Mouse (Mus musculus) cerebellum, adult 2 months (tissue): ENCODE results near the gene Rrm1. TPM values are rescaled to one million over a fixed set of nuclear protein-coding genes. Genes with fewer than 3 reads are reported as not detected.

ENCODE experiments used
- DNase-seq, 2 experiments: peaks; one replicate each; pipeline ENCODE4 v3.0.0; 2021
- H3K27ac ChIP-seq: fragments of 200-500 bp; 2 replicates; pipeline ENCODE4 v1.5.1; 2012; ENCODE audit warnings: low read length, control low read depth, inconsistent platforms; ENCODE audit not compliant: insufficient read depth
- H3K27me3 ChIP-seq: fragments of 200-500 bp; 2 replicates; pipeline ENCODE4 v1.6.1; 2012; ENCODE audit warnings: inconsistent platforms, mild to moderate bottlenecking, low read length, moderate library complexity; ENCODE audit not compliant: control insufficient read depth, insufficient read depth
- H3K4me1 ChIP-seq: fragments of 200-500 bp; 2 replicates; pipeline ENCODE4 v1.6.1; 2011; ENCODE audit warnings: low read length; ENCODE audit not compliant: control insufficient read depth, insufficient read depth
- H3K4me3 ChIP-seq: fragments of 200-500 bp; replicated peaks from 2 replicates; pipeline ENCODE3; 2011; ENCODE audit warnings: mild to moderate bottlenecking, low read depth, low read length, control low read depth; ENCODE audit not compliant: insufficient read depth
- CTCF ChIP-seq: fragments of 200-500 bp; IDR thresholded peaks from 2 replicates; pipeline ENCODE4 v1.5.1; 2011; ENCODE audit warnings: low read depth, mild to moderate bottlenecking, control low read depth, low read length, moderate library complexity, borderline replicate concordance; ENCODE audit not compliant: insufficient read depth
- POLR2A ChIP-seq: fragments of 200-500 bp; IDR thresholded peaks from 2 replicates; pipeline ENCODE4 v1.6.1; 2011; ENCODE audit warnings: low read length, control low read depth, borderline replicate concordance; ENCODE audit not compliant: insufficient read depth
- WGBS: fragments of 180-500 bp; shearing (Covaris S2); methylation state at CpG from one replicate; pipeline ENCODE4 v1.1.7; 2018; 5-methylcytosine and 5-hydroxymethylcytosine counted together
- polyA plus RNA-seq: library from polyadenylated mRNA; depleted of rRNA; stranded (reverse); fragments of >200 nt; gene quantifications from 2 replicates; pipeline ENCODE4 v1.2.3, GENCODE M21; 2012

Rrm1 gene
- polyA plus RNA-seq, 1 experiment, result 20.0 TPM

DNA sequence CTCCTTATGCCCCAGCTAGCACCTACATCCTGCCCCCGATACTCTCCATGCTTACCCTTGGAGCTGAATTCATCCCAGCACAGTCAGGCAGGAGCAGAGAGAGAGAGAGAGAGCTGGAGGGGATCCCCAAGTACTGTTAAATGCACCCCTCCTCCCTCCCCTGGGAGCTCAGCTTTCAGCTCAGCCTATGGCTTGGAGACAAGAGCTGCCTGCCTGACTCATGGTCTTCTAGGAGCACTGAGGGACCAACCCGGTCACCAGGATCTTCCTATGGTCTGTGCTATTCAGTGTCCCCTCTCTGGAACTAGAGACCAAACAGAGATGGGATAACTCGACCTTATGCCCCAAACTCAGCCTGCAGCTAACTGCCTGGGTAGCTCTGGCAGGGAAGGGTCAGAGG, 58.0 kb downstream of the Rrm1 start, which contains the start of gene Olfr545:
Gene Olfr545 (minus strand): TSS at position 101 of the 400 bp plus-strand sequence.
- TF ChIP-seq CTCF (no peak), POLR2A (no peak)
- no peak for DNase-seq
- Histone ChIP-seq H3K4me3 (no peak within 1 kb of the TSS), H3K4me1 (peaks cover 2% of the 10 kb centered on the region; the same call in 1 of the 2 replicates), H3K27ac (no peak within 1 kb of the TSS), H3K27me3 (no peaks in the 10 kb centered on the region)
- WGBS, result 85% methylated on average over 3 of the region's 3 CpGs

DNA sequence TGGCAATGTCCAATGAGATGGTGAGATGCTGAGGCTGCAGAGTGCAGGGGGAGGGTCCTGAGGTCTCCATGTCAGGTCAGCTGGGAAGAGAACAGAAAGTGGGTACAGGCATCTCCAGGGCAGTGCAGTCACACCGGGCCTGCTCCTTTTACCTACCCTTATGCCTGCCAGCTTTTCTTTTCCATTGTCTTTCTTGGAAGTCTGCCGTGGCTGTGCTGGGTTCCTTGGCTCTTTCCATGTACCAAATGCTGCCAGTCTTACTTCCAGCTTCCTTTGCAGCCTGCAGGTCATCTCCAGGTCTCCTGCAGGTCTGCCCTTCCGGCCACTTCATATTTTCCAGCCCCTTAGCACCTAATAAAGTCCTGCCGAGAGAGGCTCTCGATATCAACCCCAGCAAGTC, 60.5 kb downstream of the Rrm1 start:
- 31% methylated on average over 5 of the region's 5 CpGs for WGBS
- Histone ChIP-seq H3K27ac (no peak overlapping the region), H3K4me1 (peaks cover 2% of the 10 kb centered on the region; the same call in 1 of the 2 replicates), H3K27me3 (no peaks in the 10 kb centered on the region), H3K4me3 (no peak overlapping the region)
- peak; percentile 50 to 76 for DNase-seq
- TF ChIP-seq POLR2A, result no peak
- no peak for TF ChIP-seq CTCF

DNA sequence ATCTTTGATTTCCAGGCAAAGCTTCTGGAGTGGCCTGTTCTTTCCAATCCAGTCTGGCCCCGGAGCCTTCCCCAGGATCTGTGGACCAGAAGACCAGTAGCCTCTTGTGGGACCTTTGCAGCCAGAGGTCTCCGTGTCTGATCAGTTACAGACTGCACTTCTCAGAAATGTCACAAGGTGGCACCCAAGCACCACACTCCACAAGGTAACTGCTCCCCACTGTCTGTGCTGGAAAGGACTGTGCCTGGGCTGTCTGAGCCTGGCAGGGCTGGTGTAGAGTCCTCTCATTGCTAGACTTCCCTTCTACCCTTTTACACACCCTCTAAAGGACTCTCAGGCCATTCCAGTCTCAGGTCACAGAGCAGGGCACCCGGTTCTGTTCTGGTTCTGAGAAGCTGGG, 65.4 kb downstream of the Rrm1 start:
- Histone ChIP-seq H3K27ac (no peak overlapping the region), H3K4me1 (peaks cover under 1% of the 10 kb centered on the region; the same call in 1 of the 2 replicates), H3K4me3 (no peak overlapping the region), H3K27me3 (no peaks in the 10 kb centered on the region)
- 39% methylated on average over 3 of the region's 3 CpGs for WGBS
- TF ChIP-seq POLR2A (no peak), CTCF (peak; percentile 95)
- peak; percentile 69 to 77 for DNase-seq

DNA sequence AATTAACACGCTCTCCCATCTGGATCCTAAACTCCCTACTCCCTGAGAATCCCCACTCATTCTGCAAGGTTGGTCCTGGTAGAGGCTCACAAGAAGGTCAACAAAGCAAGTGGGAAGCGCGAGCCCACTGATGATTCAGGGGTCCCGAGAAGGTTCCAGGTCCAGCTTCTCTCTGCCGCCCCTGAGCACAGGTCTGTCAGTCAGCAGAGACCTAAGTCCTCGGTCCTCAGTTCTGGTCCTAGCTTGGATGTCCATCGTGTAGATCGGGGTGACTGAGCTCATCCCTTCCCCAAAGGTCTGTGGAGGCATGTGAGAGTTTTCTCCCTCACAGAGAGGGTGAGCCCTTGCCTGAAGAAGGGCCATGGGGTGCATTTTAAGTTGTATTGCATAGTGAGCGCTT, 66.6 kb downstream of the Rrm1 start:
- TF ChIP-seq POLR2A (no peak), CTCF (no peak)
- Histone ChIP-seq H3K4me3 (no peak overlapping the region), H3K4me1 (no peaks in the 10 kb centered on the region), H3K27me3 (no peaks in the 10 kb centered on the region), H3K27ac (no peak overlapping the region)
- no peak for DNase-seq
- 87% methylated on average over 9 of the region's 9 CpGs for WGBS

DNA sequence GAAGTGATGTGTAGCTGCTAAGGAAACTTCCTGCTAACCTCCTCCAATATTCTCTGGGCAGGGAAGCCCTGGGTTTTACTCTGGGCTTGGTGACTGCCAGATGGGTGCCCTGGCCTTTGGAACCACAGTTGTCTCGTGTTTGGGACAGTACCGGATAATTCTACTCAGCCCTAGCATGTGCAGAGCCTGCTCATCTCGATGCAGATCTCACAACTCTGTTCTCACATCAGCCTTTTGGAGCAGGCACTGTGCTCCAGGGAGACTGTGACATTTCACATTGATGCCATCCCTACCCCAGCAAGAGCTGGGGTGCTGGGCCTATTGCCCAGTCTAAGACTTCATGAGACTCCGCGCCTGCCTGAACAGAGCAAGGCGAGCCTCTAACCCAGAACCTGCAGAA, 67.2 kb downstream of the Rrm1 start:
- Histone ChIP-seq H3K27ac (no peak overlapping the region), H3K4me1 (no peaks in the 10 kb centered on the region), H3K4me3 (no peak overlapping the region), H3K27me3 (no peaks in the 10 kb centered on the region)
- 88% methylated on average over 6 of the region's 6 CpGs for WGBS
- TF ChIP-seq CTCF, result no peak
- no peak for TF ChIP-seq POLR2A
- no peak for DNase-seq

DNA sequence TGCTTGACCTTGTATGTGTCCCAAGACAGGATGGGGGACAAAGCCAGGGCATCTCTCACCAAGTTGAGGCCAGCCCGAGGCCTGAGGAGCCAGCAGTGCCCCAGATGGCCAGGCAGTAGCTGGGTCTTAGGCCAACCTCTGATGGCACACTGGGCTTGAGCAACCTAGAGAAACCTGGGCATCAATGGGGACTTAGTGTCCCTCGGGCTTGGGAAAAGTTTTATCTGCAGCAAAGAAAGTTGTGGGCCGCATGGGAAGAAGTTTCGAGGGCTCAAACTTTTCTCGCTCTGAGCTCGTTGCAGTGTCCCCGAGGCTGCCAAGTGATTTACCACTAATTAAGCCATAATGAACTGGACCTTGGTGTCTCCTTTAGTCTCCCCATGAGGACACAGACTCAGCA, 68.2 kb downstream of the Rrm1 start:
- DNase-seq, result no peak
- Histone ChIP-seq H3K27me3 (no peaks in the 10 kb centered on the region), H3K4me3 (no peak overlapping the region), H3K4me1 (no peaks in the 10 kb centered on the region), H3K27ac (no peak overlapping the region)
- TF ChIP-seq POLR2A (no peak), CTCF (no peak)
- WGBS, result 42% methylated on average over 7 of the region's 7 CpGs

DNA sequence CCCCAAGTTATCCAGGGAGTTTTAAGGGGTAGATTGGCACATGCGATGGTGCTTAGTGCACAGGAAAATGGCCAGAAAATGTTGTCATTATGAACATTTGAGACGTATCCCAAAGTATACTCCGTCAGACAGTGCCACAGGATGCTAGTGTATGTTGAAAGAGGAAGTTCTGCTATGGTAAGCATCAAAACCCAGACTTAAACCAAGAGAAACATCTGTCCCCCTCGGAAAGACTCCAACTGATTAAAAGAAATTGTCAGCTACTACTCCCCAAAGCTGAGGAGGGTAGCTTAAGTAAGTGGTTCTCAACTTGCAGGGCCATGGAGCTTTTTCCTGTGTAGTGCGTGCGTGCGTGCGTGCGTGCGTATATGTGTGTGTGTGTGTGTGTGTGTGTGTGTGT, 70.4 kb downstream of the Rrm1 start:
- H3K27ac ChIP-seq, result no peak overlapping the region
- WGBS, result 95% methylated on average over 10 of the region's 10 CpGs
- peaks cover 3% of the 10 kb centered on the region; the same call in 1 of the 2 replicates for H3K4me1 ChIP-seq
- H3K4me3 ChIP-seq, result no peak overlapping the region
- TF ChIP-seq POLR2A, result no peak
- no peak for TF ChIP-seq CTCF
- DNase-seq, result no peak
- no peaks in the 10 kb centered on the region for H3K27me3 ChIP-seq

DNA sequence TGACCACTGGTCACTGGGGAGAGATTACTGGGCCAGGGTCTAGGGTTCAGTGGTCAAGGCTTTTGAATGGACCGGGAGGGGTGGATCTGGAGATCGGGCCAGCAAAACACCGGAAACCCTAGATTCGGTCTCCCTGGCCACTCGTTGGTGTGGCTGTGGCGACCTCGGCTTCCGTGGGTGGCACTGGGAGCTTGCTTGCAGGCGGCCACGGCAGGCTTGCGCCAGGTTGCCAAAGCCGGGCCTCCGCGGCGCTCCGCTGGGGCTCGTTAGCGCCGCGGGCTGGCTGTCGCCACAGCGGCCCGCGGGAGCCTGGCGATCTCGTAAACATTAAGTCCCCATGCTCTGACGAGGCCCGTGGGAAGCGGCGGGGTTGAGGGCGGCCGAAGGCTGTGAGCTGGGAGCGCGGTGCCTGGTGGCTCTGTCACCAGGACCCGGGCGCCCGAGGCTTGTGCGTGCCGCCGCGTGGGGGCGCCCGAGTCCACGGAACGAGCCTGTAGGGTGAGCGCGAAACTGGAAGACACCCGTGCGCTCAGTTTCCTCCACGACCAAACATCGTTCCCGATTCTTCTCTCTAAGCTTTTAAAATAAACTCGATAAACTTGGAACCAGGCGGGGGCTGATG, 71.4 kb downstream of the Rrm1 start:
- 1% methylated on average over 54 of the region's 54 CpGs for WGBS
- Histone ChIP-seq H3K4me3 (peak overlapping the region; percentile 38), H3K4me1 (peaks cover 4% of the 10 kb centered on the region; the same call in 1 of the 2 replicates), H3K27me3 (no peaks in the 10 kb centered on the region), H3K27ac (no peak overlapping the region)
- TF ChIP-seq POLR2A (no peak), CTCF (peak; percentile 81)
- peak; percentile 80 to 87 for DNase-seq
